Mouse (Mus musculus): ENCODE results near the gene Rock2. TPM values are rescaled to one million over a fixed set of nuclear protein-coding genes. Genes with fewer than 3 reads are reported as not detected.

Gene Rock2
- polyA plus RNA-seq (2014; fragmentation: Nextera tagmentation; extraction: Ambion mirVana) = 12.6 and 12.8 TPM in 2 replicates

DNA sequence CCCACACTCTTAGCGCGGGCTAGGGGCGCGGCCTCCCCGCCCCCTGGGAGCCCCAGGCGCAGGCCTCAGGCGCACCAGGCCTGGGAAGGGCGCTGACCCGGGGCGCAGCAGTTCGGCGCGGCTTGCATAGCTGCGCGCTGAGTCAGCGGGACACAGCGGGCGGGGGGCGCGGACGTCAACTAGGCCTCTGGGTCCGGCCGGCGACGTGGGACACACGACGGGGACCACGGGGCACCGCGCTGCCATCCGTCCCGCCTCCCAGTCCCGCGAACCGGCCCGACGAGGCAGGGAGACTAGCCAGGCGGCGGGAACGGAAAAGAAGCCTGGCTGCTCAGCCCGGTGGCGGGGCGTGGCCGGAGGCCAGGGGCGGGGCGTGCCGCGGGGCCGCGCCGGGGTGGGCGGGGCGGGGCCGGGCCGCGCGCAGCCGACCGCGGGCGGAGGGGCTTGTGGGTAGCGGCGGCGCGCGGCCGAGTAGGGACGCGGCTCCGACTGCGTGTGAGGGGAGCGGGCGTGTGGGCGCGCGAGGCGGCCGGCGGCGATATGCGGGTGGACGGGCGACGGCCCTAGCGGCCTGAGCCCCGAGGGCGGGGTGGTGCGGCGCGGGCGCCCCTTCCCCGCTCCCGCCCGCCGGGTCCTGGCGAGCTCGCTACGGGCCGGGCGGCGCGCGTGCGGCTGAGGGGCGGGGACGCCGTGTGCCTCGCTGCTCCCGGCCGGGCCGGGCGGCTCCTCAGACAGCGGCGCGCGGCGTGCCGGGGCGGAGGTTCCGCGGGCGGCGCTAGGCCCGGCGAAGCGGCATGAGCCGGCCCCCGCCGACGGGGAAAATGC lies at the start of gene Rock2:
Rock2 (plus strand) TSS at position 500 of the 825 bp plus-strand sequence.
- Histone ChIP-seq H3K36me3 (ENCODE audit: control insufficient read depth, insufficient read depth, low read length) (no peaks in the 10 kb centered on the region), H3K4me2 (ENCODE audit: low read depth, severe bottlenecking) (peak within 1 kb of the TSS; percentile 79), H3K9me3 (ENCODE audit: control insufficient read depth, low read length) (no peaks in the 10 kb centered on the region), H3K27me3 (ENCODE audit: control insufficient read depth, insufficient read depth, low read length) (no peaks in the 10 kb centered on the region), H3K9ac (ENCODE audit: low read length) (peak within 1 kb of the TSS; percentile 91), H3K27ac (replicated peaks; ENCODE audit: low read depth, low read length) (peak within 1 kb of the TSS; percentile 96), H3K4me1 (ENCODE audit: control insufficient read depth, insufficient read depth, low read length) (peaks cover 15% of the 10 kb centered on the region), H3K4me3 (ENCODE audit: low read depth, low read length) (peak within 1 kb of the TSS; percentile 89)
- DNase-seq (ENCODE audit: low spot score) (peak; percentile 90), ATAC-seq (ENCODE audit: insufficient number of reproducible peaks, low FRiP score, low TSS enrichment, low read depth) (peak; percentile 93)
- WGBS = under 1% methylated on average over 56 of the region's 130 CpGs

DNA sequence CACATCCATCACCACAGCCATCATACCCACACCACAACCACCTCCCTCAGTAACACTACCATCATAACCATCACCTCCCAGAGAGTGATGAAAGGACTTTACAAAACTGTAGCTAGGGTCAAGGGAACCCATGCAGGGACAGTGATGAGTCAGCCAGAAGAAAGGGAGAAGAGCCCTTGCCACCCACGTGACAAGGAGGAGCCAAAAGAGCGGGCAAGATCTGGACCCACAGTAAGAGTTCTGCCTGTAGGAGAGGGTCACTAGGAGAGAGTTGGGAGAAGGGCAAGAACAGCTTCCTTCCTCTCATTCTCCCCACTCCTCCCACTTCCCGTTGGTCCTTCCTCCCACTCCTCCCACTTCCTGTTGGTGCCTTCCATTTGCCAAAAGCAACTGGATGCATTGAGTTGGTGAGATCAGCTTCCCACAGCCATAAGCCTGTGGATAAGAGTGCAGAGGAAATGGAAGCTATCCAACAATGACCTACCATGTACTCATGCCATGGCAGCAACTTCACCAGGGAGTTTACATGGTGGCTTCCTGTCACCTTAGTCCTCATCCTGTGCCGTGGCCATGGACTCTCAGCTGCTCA lies 47.4 kb upstream of the Rock2 start:
- no peaks in the 10 kb centered on the region for H3K4me1 ChIP-seq (ENCODE audit: control insufficient read depth, insufficient read depth, low read length)
- H3K27ac ChIP-seq (replicated peaks; ENCODE audit: low read depth, low read length) = no peak overlapping the region
- no peaks in the 10 kb centered on the region for H3K9me3 ChIP-seq (ENCODE audit: control insufficient read depth, low read length)
- no peak overlapping the region for H3K4me3 ChIP-seq (ENCODE audit: low read depth, low read length)
- H3K4me2 ChIP-seq (ENCODE audit: low read depth, severe bottlenecking) = no peak overlapping the region
- ATAC-seq (ENCODE audit: insufficient number of reproducible peaks, low FRiP score, low TSS enrichment, low read depth) = no peak
- WGBS = 89% methylated on average over 4 of the region's 4 CpGs
- H3K36me3 ChIP-seq (ENCODE audit: control insufficient read depth, insufficient read depth, low read length) = no peaks in the 10 kb centered on the region
- no peaks in the 10 kb centered on the region for H3K27me3 ChIP-seq (ENCODE audit: control insufficient read depth, insufficient read depth, low read length)
- no peak for DNase-seq (ENCODE audit: low spot score)
- H3K9ac ChIP-seq (ENCODE audit: low read length) = no peak overlapping the region

DNA sequence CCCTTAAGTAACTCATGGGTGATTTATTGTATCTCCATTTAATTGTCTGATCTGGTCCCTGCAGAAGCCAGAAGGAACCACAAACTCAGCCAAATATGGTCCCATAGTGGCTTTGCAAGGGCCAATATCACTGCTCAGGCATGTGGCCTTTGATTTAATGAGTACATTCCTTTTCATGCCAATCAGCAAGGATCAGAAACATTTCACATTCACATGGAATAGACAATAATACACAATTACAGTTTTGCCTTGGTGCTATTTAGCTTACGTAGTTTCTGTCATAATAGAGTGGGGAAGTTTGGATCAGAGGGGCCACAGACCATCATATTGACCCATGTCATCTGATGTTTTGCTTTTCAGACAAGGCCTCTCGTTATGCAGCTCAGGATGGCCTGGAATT lies 46.2 kb upstream of the Rock2 start:
- no peak overlapping the region for H3K9ac ChIP-seq (ENCODE audit: low read length)
- 87% methylated on average over 2 of the region's 2 CpGs for WGBS
- no peak overlapping the region for H3K4me2 ChIP-seq (ENCODE audit: low read depth, severe bottlenecking)
- ATAC-seq (ENCODE audit: insufficient number of reproducible peaks, low FRiP score, low TSS enrichment, low read depth) (no peak), DNase-seq (ENCODE audit: low spot score) (no peak)
- no peaks in the 10 kb centered on the region for H3K27me3 ChIP-seq (ENCODE audit: control insufficient read depth, insufficient read depth, low read length)
- no peaks in the 10 kb centered on the region for H3K36me3 ChIP-seq (ENCODE audit: control insufficient read depth, insufficient read depth, low read length)
- no peaks in the 10 kb centered on the region for H3K9me3 ChIP-seq (ENCODE audit: control insufficient read depth, low read length)
- no peaks in the 10 kb centered on the region for H3K4me1 ChIP-seq (ENCODE audit: control insufficient read depth, insufficient read depth, low read length)
- H3K4me3 ChIP-seq (ENCODE audit: low read depth, low read length) = no peak overlapping the region
- no peak overlapping the region for H3K27ac ChIP-seq (replicated peaks; ENCODE audit: low read depth, low read length)

DNA sequence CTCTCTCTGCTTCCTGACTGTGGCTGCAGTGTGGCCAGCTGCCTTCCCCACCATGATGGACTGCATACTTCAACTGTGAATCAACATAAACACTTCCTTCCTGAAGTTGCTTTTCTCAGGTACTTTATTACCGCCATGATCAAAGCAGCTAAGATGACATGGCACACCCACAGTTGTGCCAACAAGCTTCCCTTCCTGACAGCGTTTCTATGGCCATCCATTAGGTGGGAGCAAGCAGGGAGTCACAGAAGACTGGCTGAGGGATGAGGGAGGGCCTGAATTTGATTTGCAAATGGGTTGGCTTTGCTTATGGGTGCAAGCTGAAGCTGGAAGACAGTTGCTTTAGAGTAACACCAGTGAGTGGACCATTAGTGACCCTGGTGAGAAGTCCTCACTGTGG lies 44.9 kb upstream of the Rock2 start:
- ATAC-seq (ENCODE audit: insufficient number of reproducible peaks, low FRiP score, low TSS enrichment, low read depth) (no peak), DNase-seq (ENCODE audit: low spot score) (no peak)
- Histone ChIP-seq H3K9me3 (ENCODE audit: control insufficient read depth, low read length) (no peaks in the 10 kb centered on the region), H3K36me3 (ENCODE audit: control insufficient read depth, insufficient read depth, low read length) (no peaks in the 10 kb centered on the region), H3K4me1 (ENCODE audit: control insufficient read depth, insufficient read depth, low read length) (no peaks in the 10 kb centered on the region), H3K4me2 (ENCODE audit: low read depth, severe bottlenecking) (no peak overlapping the region), H3K27me3 (ENCODE audit: control insufficient read depth, insufficient read depth, low read length) (no peaks in the 10 kb centered on the region), H3K9ac (ENCODE audit: low read length) (no peak overlapping the region), H3K4me3 (ENCODE audit: low read depth, low read length) (no peak overlapping the region), H3K27ac (replicated peaks; ENCODE audit: low read depth, low read length) (no peak overlapping the region)
- WGBS = 48% methylated on average over 2 of the region's 2 CpGs

DNA sequence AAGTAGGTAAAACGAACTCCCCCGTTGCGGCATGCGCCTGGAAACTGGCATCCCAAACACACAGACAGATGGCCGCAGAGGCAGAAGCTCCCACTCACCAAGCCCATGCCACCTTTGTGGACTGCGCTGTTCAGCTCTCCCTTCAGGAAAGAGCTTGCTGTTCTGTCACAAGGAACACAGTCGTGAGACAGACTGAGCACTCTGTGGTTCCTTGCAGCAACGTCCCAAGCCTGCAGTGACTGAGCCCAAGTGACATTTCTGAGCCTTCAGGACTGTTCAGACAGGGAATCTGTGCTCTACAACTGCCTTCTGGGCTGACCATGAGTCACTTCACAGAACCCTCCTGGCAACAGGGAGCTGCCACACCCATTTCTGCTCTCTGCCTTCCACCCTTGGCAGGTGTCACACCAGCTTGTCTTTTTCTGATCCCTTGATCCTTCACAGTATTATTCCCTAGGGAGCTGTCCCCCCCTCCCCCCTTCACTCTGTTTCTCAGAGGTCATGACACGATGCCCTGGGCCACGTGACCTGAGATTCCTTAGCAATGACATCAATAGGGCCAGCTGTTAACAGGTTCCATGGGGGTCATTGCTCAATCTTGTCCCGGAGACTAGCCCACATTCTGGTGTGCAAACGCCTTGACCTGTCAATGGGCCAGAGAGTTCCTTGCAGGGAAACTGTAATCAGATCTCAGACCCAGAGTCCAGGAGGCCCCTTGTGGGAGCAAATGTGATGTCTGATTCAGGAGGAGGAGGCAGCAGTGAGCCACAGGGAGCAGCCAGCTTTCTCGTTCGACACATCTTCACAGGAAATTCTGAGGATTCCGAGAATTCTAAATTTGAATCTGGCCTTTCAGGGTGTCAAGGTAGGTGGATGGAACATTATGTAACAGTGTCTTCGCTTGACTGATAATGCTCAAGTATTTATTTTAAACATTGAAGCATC lies 44.0 kb upstream of the Rock2 start:
- 47% methylated on average over 16 of the region's 16 CpGs for WGBS
- no peak overlapping the region for H3K4me3 ChIP-seq (ENCODE audit: low read depth, low read length)
- H3K4me2 ChIP-seq (ENCODE audit: low read depth, severe bottlenecking) = no peak overlapping the region
- H3K27me3 ChIP-seq (ENCODE audit: control insufficient read depth, insufficient read depth, low read length) = no peaks in the 10 kb centered on the region
- no peak overlapping the region for H3K9ac ChIP-seq (ENCODE audit: low read length)
- H3K36me3 ChIP-seq (ENCODE audit: control insufficient read depth, insufficient read depth, low read length) = no peaks in the 10 kb centered on the region
- H3K27ac ChIP-seq (replicated peaks; ENCODE audit: low read depth, low read length) = no peak overlapping the region
- ATAC-seq (ENCODE audit: insufficient number of reproducible peaks, low FRiP score, low TSS enrichment, low read depth) = no peak
- H3K9me3 ChIP-seq (ENCODE audit: control insufficient read depth, low read length) = no peaks in the 10 kb centered on the region
- no peaks in the 10 kb centered on the region; the same call in 1 of the 2 replicates for H3K4me1 ChIP-seq (ENCODE audit: control insufficient read depth, insufficient read depth, low read length)
- peak; percentile 30 for DNase-seq (ENCODE audit: low spot score)

DNA sequence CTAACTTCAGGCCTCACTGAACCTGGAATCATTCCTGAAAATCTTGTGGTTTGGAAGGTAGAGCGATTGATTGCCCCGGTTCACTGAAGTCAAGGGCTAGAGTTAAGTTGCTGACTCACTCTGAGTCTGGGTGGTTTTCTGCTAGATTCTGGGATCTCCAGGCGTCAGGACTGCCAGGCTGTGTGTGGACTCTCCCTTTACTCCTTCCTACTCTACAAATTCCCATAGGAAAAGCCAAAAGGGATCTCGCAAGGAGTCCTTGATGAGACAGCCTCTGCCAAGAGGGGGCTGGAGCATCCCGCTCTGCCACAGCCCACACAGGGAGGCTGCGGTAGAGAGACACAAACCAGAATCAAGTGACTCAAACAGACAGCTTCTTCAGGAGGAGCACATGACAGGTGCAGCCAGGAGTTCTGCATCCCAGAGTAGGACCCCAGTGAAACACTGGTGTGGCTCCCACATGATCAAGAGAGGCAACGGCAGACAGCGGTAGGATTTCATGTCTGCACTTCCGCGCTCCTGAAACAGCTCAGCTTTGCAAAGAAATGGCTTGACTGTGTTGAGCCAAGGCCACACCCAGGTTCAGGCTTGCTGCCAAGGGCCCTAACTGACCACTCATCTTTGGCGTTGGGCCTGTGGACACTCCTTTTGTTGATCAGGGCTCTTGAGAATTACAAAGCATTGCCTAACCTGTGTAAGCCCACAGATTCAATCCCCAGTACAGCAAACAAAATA lies 41.1 kb upstream of the Rock2 start:
- ATAC-seq (ENCODE audit: insufficient number of reproducible peaks, low FRiP score, low TSS enrichment, low read depth) = no peak
- H3K9ac ChIP-seq (ENCODE audit: low read length) = no peak overlapping the region
- H3K4me2 ChIP-seq (ENCODE audit: low read depth, severe bottlenecking) = no peak overlapping the region
- WGBS = 86% methylated on average over 11 of the region's 11 CpGs
- no peak for DNase-seq (ENCODE audit: low spot score)
- H3K27me3 ChIP-seq (ENCODE audit: control insufficient read depth, insufficient read depth, low read length) = no peaks in the 10 kb centered on the region
- no peak overlapping the region for H3K4me3 ChIP-seq (ENCODE audit: low read depth, low read length)
- H3K4me1 ChIP-seq (ENCODE audit: control insufficient read depth, insufficient read depth, low read length) = no peaks in the 10 kb centered on the region; the same call in 1 of the 2 replicates
- no peaks in the 10 kb centered on the region for H3K36me3 ChIP-seq (ENCODE audit: control insufficient read depth, insufficient read depth, low read length)
- H3K27ac ChIP-seq (replicated peaks; ENCODE audit: low read depth, low read length) = no peak overlapping the region
- no peaks in the 10 kb centered on the region for H3K9me3 ChIP-seq (ENCODE audit: control insufficient read depth, low read length)

DNA sequence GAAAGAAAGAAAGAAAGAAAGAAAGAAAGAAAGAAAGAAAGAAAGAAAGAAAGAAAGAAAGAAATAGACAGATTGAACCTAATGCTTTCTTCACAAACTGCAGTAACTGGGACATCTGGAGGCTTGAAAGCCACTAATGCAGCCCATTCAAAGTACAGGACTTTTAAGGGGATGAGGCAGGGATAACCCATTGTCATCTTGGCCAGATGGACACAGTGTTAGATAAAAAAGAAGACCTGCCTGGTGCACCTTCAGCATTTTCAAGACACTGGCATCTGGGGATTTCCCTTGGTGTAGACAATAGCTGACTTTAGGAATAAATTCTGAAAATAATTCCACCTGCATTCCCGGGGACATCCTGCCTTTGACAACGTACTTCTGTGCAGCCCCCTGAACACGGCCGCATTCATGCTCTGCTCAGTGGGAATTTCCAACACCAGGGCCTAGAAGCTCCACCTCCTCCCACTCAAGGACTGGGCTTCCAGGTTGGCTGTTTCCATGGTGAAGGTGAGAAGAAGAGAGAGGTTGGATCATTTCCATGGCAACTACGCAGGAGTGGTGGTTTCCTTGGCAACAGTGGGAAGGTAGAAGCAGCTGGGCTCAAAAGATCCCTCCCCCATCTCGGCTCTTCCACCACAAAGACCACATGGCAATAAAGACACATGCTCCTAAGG lies 38.9 kb upstream of the Rock2 start:
- ATAC-seq (ENCODE audit: insufficient number of reproducible peaks, low FRiP score, low TSS enrichment, low read depth) = peak; percentile 60; the same call in 1 of the 2 replicates
- peak; percentile 39 for DNase-seq (ENCODE audit: low spot score)

More for the DNA sequence above, 38.9 kb upstream of the Rock2 start:
- Histone ChIP-seq H3K27me3 (ENCODE audit: control insufficient read depth, insufficient read depth, low read length) (no peaks in the 10 kb centered on the region), H3K4me3 (ENCODE audit: low read depth, low read length) (no peak overlapping the region), H3K9me3 (ENCODE audit: control insufficient read depth, low read length) (no peaks in the 10 kb centered on the region), H3K36me3 (ENCODE audit: control insufficient read depth, insufficient read depth, low read length) (no peaks in the 10 kb centered on the region), H3K4me1 (ENCODE audit: control insufficient read depth, insufficient read depth, low read length) (no peaks in the 10 kb centered on the region; the same call in 1 of the 2 replicates), H3K4me2 (ENCODE audit: low read depth, severe bottlenecking) (no peak overlapping the region), H3K27ac (replicated peaks; ENCODE audit: low read depth, low read length) (no peak overlapping the region), H3K9ac (ENCODE audit: low read length) (no peak overlapping the region)
- 31% methylated on average over 6 of the region's 6 CpGs for WGBS

Measured in limb, embryonic 11.5 days (tissue).